Mouse (Mus musculus): ENCODE results near the gene Lipa.

Gene Lipa

DNA sequence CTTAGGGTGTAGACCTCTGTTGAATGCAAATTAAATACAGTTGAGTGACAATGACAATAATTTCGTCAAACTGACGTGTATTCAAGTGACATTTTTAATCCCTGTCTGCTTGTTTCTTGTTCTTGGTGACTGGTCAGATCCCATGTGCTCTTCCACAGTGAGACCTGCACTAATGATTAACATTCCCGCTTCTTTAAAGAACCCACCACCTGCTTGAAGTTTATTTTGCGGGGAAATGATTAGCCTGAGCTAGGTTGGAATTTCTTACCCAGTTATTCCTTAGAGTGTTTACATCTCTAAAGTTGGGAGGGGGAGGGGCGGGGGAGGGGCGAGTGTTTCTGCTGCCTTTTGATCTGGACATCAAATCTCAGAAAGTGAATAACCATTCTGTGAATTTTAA lies 59.1 kb downstream of the Lipa start:
- DNase-seq (ENCODE audit: low spot score): no peak

DNA sequence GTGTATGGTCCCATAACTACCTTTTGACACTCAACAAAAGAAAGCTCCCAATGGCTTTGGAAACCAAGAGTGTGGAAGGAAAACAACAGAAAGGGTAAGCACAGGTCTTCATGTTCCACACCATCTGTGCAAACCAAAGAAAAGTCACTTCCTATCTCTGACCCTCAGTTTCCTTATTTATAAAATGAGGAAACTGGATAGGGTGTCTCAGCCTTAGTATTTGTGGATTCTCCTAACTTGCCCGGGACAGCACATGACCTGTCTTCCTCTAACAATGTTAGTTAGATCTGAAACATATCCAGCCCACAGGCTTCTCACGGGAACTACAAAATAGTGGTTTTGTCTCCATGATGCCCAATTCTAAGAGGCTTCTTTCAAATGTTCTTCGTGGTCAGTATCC lies 62.8 kb downstream of the Lipa start:
- no peak for DNase-seq (ENCODE audit: low spot score)

DNA sequence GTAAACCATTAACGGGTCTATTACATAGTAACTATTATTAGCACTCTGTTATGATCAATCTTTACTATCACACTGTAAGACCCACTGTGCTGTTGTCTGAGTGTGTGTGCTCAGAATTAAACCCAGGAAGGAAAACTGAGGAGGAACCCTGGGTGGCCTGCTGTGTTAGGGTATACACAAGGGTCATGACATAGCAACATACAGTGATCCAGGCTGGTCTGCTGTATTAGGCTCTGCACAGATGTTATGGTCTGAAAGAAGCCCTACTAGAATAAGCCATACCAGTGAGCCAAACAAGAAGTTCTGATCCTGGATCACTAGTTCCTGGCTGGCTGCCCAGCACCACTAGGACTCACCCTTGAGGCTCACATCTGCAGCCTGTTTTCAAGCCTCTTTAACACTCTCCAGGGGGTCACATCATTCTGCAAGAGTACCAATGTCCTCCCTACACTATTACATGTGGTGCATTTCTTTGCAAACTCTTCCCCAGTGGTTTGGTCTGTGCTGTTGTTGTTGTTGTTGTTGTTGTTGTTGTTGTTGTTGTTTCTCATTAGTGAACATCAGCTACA lies 65.7 kb downstream of the Lipa start:
- DNase-seq (ENCODE audit: low spot score): no peak

DNA sequence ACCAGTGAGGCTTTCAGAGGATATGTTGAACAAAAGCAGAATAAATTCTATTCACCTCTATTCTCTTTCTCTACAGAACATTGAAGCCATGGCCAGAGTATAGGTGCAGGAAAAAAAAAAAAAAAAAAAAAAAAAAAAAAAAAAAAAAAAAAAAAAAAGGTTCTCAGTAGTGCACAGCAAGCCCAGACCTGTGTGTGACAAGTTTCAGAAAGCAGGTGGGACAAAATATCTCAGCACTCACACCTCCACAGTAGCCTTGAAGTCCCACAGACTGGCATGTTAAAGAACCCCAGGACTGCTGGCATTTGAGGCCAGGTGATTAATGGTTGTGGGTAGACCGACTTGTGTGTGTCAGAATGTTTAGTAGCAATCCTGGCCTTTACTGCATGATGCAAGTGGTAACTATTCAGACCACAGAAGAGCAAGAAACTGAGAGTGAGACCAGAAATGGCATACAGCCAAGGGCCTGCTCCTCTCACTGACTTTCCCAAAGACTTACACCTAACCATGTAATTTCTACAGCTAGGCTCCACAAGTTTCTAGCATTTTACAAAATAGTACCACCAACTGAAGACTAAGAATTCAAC lies 76.4 kb downstream of the Lipa start:
- no peak for DNase-seq (ENCODE audit: low spot score)

DNA sequence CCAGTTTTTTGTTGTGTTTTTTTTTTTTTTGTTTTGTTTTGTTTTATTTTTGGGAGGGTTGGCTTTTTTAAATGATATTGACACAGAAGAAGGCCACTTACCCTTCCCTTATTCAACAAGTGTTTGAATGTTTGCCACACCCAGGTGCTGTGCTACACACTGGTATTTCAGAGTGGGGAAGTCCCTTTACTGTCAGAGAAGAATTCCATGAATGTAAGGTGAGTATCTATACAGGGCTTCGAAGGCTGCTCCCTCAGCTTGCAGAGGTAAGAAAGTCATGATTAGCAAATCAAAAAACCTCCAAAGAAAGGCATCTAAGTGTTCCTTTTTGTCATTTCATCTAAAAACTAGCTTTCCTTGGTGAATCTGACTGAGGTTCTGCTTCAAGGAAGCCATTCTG lies 78.4 kb downstream of the Lipa start:
- no peak for DNase-seq (ENCODE audit: low spot score)

DNA sequence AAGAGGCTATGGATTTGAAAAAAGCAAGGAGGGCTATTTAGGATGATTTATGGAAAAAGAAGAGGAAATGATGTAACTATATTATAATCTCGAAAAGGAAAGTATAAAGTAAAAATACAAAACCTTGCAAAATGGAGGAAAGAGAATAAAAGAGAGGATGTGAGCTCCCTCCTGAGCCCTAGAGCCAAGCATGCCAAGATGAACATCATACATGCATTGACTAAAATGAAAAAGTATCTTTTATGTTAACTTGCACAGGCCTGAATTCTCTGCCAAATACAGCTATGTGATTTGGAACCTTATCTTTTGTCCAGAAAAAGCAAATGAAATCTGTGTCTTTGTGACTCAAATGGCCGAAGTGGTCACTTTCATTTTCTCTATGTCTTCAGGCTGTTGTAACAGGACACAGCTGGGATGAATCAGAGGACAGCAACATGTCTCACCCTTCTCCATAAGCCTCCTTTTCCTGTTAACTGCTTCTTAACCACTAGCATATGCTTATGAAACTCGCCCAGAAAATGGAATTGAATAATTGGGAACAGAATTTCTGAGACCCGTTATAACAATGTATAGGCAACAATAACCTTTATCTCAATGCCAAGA lies 81.8 kb downstream of the Lipa start:
- DNase-seq (ENCODE audit: low spot score): no peak

DNA sequence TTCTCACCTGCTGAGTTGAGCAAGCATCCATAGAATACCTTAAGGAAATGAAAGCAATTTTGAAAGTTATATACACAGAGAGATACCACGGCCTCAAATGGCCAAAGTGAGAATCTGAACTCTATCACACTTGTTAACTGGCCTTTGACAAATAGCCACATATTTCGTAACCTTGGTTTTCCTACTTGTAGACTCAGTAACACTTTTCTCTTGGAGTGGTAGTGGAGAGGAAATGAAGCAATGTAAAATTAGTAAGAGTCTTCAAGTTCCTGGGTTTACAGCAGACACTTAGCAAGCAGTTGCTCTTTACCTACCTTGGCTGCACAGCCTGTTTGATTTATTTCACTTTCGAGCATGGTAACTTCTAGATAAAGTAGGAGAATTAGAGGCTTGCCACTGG lies 82.5 kb downstream of the Lipa start:
- no peak for DNase-seq (ENCODE audit: low spot score)
